Mouse (Mus musculus) stomach, postnatal 0 days (tissue): ENCODE data around the gene Tcte1.

Experiments used
- CTCF ChIP-seq: IDR thresholded peaks from 2 replicates; pipeline ENCODE4 v1.5.1; 2016; ENCODE audit warnings: antibody characterized with exemption, low read depth, mild to moderate bottlenecking, moderate library complexity
- EP300 ChIP-seq: optimal IDR thresholded peaks from 2 replicates; pipeline ENCODE3; 2016; ENCODE audit warnings: antibody characterized with exemption

DNA sequence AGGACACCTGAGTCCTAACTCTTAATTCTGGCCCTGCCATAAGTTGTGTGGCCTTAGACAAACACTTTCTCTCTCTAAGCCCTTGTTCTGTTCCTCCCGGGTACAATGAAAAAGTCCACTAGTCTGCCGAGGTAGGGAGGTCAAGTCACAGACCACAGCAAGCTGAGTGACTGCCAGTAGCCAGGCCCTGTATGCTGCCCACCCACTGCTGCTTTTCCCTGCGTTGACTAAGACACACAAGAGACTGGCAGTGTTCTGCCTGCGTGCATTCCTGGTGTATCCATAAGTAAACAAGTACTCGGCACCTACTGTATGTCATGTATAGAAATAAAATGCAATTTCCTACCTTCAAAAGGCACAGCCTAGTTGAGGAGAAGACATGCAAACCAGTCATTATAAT lies 27.0 kb downstream of the Tcte1 start:
- TF ChIP-seq CTCF (no peak), EP300 (no peak)
